Mouse (Mus musculus) CH12.LX (cell line): ENCODE measurements around the gene Morn5. TPM values are rescaled to one million over a fixed set of nuclear protein-coding genes. Genes with fewer than 3 reads are reported as not detected.

Source experiments
- DNase-seq: peaks from one replicate; pipeline ENCODE4 v3.0.0-alpha.2; 2013; ENCODE audit errors: extremely low read depth
- H3K27ac ChIP-seq: 2 replicates; pipeline ENCODE4 v1.5.1; 2012; ENCODE audit warnings: low read depth, mild to moderate bottlenecking, control low read depth, moderate library complexity; ENCODE audit not compliant: insufficient read depth
- H3K27me3 ChIP-seq: replicated peaks from 2 replicates; pipeline ENCODE3; 2012; ENCODE audit warnings: inconsistent platforms
- H3K36me3 ChIP-seq, 2 experiments: replicated peaks in 1 of 2; 2 replicates each; pipeline versions ENCODE3 to v1.6.1; 2012; ENCODE audit warnings: inconsistent platforms in 1 of 2, low read length in 1 of 2, mild to moderate bottlenecking in 1 of 2, mixed read lengths in 1 of 2, moderate library complexity in 1 of 2; ENCODE audit not compliant: control insufficient read depth in 1 of 2, insufficient read depth in 1 of 2
- H3K4me1 ChIP-seq, 2 experiments: 2 replicates each; pipeline ENCODE4 v1.6.1; 2012; ENCODE audit warnings: inconsistent platforms in 1 of 2, moderate library complexity in 1 of 2; ENCODE audit not compliant: insufficient read depth in 2 of 2, control insufficient read depth in 1 of 2
- H3K4me2 ChIP-seq: 2 replicates; pipeline ENCODE4 v1.6.1; 2012; ENCODE audit warnings: low read depth, mild to moderate bottlenecking, control low read depth; ENCODE audit not compliant: poor library complexity, insufficient read depth, severe bottlenecking
- H3K4me3 ChIP-seq, 3 experiments: fragments of 150-350 bp in 1 of 3; sonication (generic) in 1 of 3; replicated peaks in 1 of 3; 2 replicates each; pipeline versions ENCODE3 to v1.5.1; 2011 to 2012; ENCODE audit warnings: low read depth in 2 of 3, low read length in 2 of 3, mild to moderate bottlenecking in 2 of 3, moderate library complexity in 2 of 3, control low read depth in 1 of 3, improper control_type of control experiment in 1 of 3, inconsistent platforms in 1 of 3, mixed read lengths in 1 of 3; ENCODE audit not compliant: poor library complexity in 1 of 3
- H3K79me2 ChIP-seq: replicated peaks from 2 replicates; pipeline ENCODE4 v1.6.1; 2012; ENCODE audit warnings: mild to moderate bottlenecking, moderate library complexity; ENCODE audit not compliant: control insufficient read depth, poor library complexity, insufficient read depth, severe bottlenecking; ENCODE audit errors: extremely low read depth
- H3K9ac ChIP-seq: 2 replicates; pipeline ENCODE4 v1.6.1; 2012; ENCODE audit warnings: low read depth, mild to moderate bottlenecking, control low read depth, moderate library complexity; ENCODE audit not compliant: insufficient read depth
- H3K9me3 ChIP-seq: replicated peaks from 2 replicates; pipeline ENCODE3; 2012; ENCODE audit warnings: low read length, inconsistent platforms, mixed read lengths
- BHLHE40 ChIP-seq: IDR thresholded peaks from 2 replicates; pipeline ENCODE4 v1.6.1; 2011; ENCODE audit warnings: mild to moderate bottlenecking, low read depth, low read length, improper control_type of control experiment
- CHD1 ChIP-seq: IDR thresholded peaks from 2 replicates; pipeline ENCODE4 v1.6.1; 2012; ENCODE audit warnings: low read depth, low read length, improper control_type of control experiment, inconsistent platforms
- CHD2 ChIP-seq: IDR thresholded peaks from 2 replicates; pipeline ENCODE4 v1.6.1; 2011; ENCODE audit warnings: low read length, improper control_type of control experiment
- E2F4 ChIP-seq: IDR thresholded peaks from 2 replicates; pipeline ENCODE4 v1.6.1; 2011; ENCODE audit warnings: low read depth, low read length, improper control_type of control experiment; ENCODE audit not compliant: insufficient replicate concordance
- EP300 ChIP-seq: IDR thresholded peaks from 2 replicates; pipeline ENCODE4 v1.6.1; 2011; ENCODE audit warnings: low read length, improper control_type of control experiment
- ETS1 ChIP-seq: conservative IDR thresholded peaks from 2 replicates; pipeline ENCODE4 v1.6.1; 2012; ENCODE audit warnings: low read depth, mild to moderate bottlenecking, inconsistent platforms, low read length, improper control_type of control experiment, moderate library complexity
- IRF4 ChIP-seq: IDR thresholded peaks from 2 replicates; pipeline ENCODE4 v1.6.1; 2014; ENCODE audit warnings: low read depth, mild to moderate bottlenecking, inconsistent platforms, low read length, improper control_type of control experiment
- KAT2A ChIP-seq: IDR thresholded peaks from 2 replicates; pipeline ENCODE4 v1.6.1; 2012; ENCODE audit warnings: low read length, improper control_type of control experiment, inconsistent platforms; ENCODE audit not compliant: insufficient replicate concordance
- MYC ChIP-seq: IDR thresholded peaks from 2 replicates; pipeline ENCODE4 v1.6.1; 2011; ENCODE audit warnings: low read depth, mild to moderate bottlenecking, improper control_type of control experiment, low read length
- NELFE ChIP-seq: IDR thresholded peaks from 2 replicates; pipeline ENCODE4 v1.6.1; 2011; ENCODE audit warnings: low read depth, low read length, improper control_type of control experiment
- PAX5 ChIP-seq: IDR thresholded peaks from 2 replicates; pipeline ENCODE4 v1.6.1; 2012; ENCODE audit warnings: low read length, inconsistent platforms, mixed read lengths
- POLR2A ChIP-seq: IDR thresholded peaks from 2 replicates; pipeline ENCODE4 v1.6.1; 2011; ENCODE audit warnings: low read depth, mild to moderate bottlenecking, improper control_type of control experiment, low read length
- POLR2AphosphoS2 ChIP-seq: IDR thresholded peaks from 2 replicates; pipeline ENCODE4 v1.6.1; 2011; ENCODE audit warnings: low read depth, low read length, improper control_type of control experiment
- RCOR1 ChIP-seq: conservative IDR thresholded peaks from 2 replicates; pipeline ENCODE4 v1.6.1; 2012; ENCODE audit warnings: low read depth, mild to moderate bottlenecking, inconsistent platforms, low read length, improper control_type of control experiment
- SIN3A ChIP-seq: IDR thresholded peaks from 2 replicates; pipeline ENCODE4 v1.6.1; 2012; ENCODE audit warnings: low read length, improper control_type of control experiment, inconsistent platforms
- SMC3 ChIP-seq: IDR thresholded peaks from 2 replicates; pipeline ENCODE4 v1.6.1; 2011; ENCODE audit warnings: low read depth, low read length, improper control_type of control experiment
- TBP ChIP-seq: conservative IDR thresholded peaks from 2 replicates; pipeline ENCODE4 v1.6.1; 2011; ENCODE audit warnings: low read depth, low read length, improper control_type of control experiment
- TCF12 ChIP-seq: IDR thresholded peaks from 2 replicates; pipeline ENCODE4 v1.6.1; 2014; ENCODE audit warnings: low read depth, mild to moderate bottlenecking, inconsistent platforms, low read length, improper control_type of control experiment
- UBTF ChIP-seq: IDR thresholded peaks from 2 replicates; pipeline ENCODE4 v1.6.1; 2012; ENCODE audit warnings: low read depth, mild to moderate bottlenecking, inconsistent platforms, low read length, improper control_type of control experiment, moderate library complexity
- USF1 ChIP-seq: IDR thresholded peaks from 2 replicates; pipeline ENCODE4 v1.6.1; 2014; ENCODE audit warnings: low read depth, mild to moderate bottlenecking, inconsistent platforms, low read length, improper control_type of control experiment
- ZKSCAN1 ChIP-seq: IDR thresholded peaks from 2 replicates; pipeline ENCODE4 v1.6.1; 2012; ENCODE audit warnings: low read depth, inconsistent platforms, low read length, improper control_type of control experiment, borderline replicate concordance
- ZNF384 ChIP-seq: IDR thresholded peaks from 2 replicates; pipeline ENCODE4 v1.6.1; 2012; ENCODE audit warnings: low read depth, low read length, improper control_type of control experiment, inconsistent platforms
- dilution Hi-C: fragments of 300-500 bp; cut with MboI; formaldehyde crosslinking; loops from 2 replicates; pipeline ENCODE4 v1.14.3; 2020; ENCODE audit warnings: low sequenced_read_pairs; ENCODE audit not compliant: extremely low pct_unique_long_range_greater_than_20kb, extremely low pct_ligation_motif_present
- in situ Hi-C: fragments of 300-500 bp; cut with MboI; formaldehyde crosslinking; loops from 3 replicates; pipeline ENCODE4 v1.14.3; 2019; ENCODE audit warnings: low sequenced_read_pairs, low pct_ligation_motif_present, low pct_unique_long_range_greater_than_20kb, mixed read lengths
- polyA plus RNA-seq: library from polyadenylated mRNA; unstranded; fragments of >175 nt; gene quantifications from 2 replicates; pipeline ENCODE4 v1.2.1, GENCODE M21; 2012; ENCODE audit warnings: low read depth; ENCODE audit not compliant: insufficient read length
- total RNA-seq, 2 experiments: library from RNA; depleted of rRNA; stranded (reverse); fragments of 300-350 nt in 1 of 2; fragments of >200 nt in 1 of 2; gene quantifications; 2 replicates each; pipeline ENCODE4 v1.2.3; 2012 to 2014

Morn5 gene
- total and polyA plus RNA-seq, 3 experiments: 0.38 TPM; not detected in 2

DNA sequence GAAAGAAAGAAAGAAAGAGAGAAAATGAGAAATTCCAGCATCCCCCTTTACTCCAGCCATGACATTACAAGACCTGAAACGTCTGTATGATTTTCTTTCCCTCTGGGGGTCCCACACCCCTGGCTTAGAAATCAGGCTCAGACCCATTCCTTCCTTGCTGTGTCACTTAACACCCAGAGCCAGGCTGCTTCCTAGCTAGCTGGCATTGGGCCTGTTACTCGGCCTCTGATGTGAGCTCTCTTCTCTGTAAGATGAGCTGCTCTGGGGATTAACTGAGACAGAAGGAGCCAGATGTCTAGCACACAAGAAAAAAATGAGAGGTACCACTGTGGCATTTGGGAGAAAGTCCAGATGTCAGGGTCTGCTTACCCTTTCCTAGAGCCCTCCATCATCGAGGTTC lies 7.0 kb downstream of the Morn5 start:
- H3K4me2 ChIP-seq: no peak overlapping the region
- no peak overlapping the region for H3K27ac ChIP-seq
- no peaks in the 10 kb centered on the region for H3K36me3 ChIP-seq
- no peaks in the 10 kb centered on the region for H3K79me2 ChIP-seq
- dilution Hi-C loops: no loop called here
- in situ Hi-C loops: no loop called here
- TF ChIP-seq PAX5 (no peak), SIN3A (no peak), RCOR1 (no peak), TCF12 (no peak), UBTF (no peak), EP300 (no peak), POLR2A (no peak), NELFE (no peak), BHLHE40 (no peak), E2F4 (no peak), POLR2AphosphoS2 (no peak), ETS1 (no peak), CHD1 (no peak), IRF4 (no peak), KAT2A (no peak), ZKSCAN1 (no peak)
- DNase-seq: no peak
- H3K4me3 ChIP-seq: no peak overlapping the region
- H3K9me3 ChIP-seq: no peaks in the 10 kb centered on the region
- H3K27me3 ChIP-seq: peaks cover 22% of the 10 kb centered on the region
- no peak overlapping the region for H3K9ac ChIP-seq
- H3K4me1 ChIP-seq: no peaks in the 10 kb centered on the region

DNA sequence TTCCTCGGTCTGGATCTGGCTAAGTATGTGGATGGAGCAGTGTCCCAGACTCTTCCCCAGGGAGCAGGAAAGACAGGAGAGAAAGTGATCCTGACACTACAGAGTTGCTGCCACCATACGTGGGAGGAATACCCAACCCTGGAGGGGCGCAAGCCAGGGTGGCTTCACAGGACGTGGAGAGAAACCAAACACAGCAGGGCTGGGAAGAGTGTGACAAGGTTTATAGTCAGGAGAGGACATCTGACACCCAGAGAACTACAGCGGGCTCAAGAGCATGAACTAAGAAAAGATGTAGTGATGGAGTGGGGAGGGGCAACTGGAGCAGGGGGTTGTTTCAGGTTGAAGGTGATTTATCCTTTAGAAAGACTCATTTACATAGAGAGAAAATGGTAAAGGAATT lies 12.2 kb downstream of the Morn5 start:
- no peaks in the 10 kb centered on the region for H3K4me1 ChIP-seq
- in situ Hi-C loops: no loop called here
- H3K4me3 ChIP-seq: no peak overlapping the region
- H3K79me2 ChIP-seq: no peaks in the 10 kb centered on the region
- no peaks in the 10 kb centered on the region for H3K36me3 ChIP-seq
- TF ChIP-seq CHD2 (no peak), MYC (no peak), SMC3 (no peak), ZNF384 (no peak), USF1 (no peak), POLR2A (no peak), TBP (no peak), BHLHE40 (no peak)
- TF ChIP-seq, all 38 proteins: peak for 0
- Histone ChIP-seq H3K27ac (no peak overlapping the region), H3K4me2 (no peak overlapping the region), H3K9me3 (no peaks in the 10 kb centered on the region), H3K27me3 (peaks cover 9% of the 10 kb centered on the region), H3K9ac (no peak overlapping the region)
- dilution Hi-C loops: no loop called here
- DNase-seq: no peak
